Mouse (Mus musculus) naive thymus-derived CD4-positive, alpha-beta T cell, adult 2 months (primary cell): ENCODE data around the gene Wdr86.
A peak's percentile ranks its signal among the peaks of the same experiment; 100 is the strongest.
"Not testable (repeated sequence)": the region's sequence is repeated elsewhere in the genome, so short reads cannot be mapped to it uniquely, and the experiment has no call there.

Source experiments
- DNase-seq: peaks from one replicate; pipeline ENCODE4 v3.0.0-alpha.2; 2011; ENCODE audit warnings: low read depth

Wdr86 gene

DNA sequence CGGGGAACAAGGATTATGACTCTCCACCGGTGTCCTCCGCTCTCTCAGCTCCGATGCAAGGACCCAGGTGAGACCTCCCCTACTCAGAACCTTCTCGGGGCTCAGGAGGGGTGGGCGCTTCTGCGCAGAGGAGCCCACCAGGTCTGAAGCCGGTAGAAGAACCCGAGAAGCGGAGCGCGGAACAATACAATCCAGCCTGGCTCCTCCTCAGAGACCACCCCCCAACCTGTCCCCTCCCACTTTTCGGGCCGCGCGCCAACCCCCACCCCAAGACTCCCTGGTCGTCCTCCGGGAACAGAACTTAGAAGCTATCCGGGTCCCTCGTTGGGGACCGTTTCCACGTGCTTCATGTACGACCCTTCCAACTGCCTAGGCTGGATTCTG lies at the start of gene Wdr86:
TSS of gene Wdr86 (minus strand) at position 240 of the 384 bp plus-strand sequence.
- no peak for DNase-seq

DNA sequence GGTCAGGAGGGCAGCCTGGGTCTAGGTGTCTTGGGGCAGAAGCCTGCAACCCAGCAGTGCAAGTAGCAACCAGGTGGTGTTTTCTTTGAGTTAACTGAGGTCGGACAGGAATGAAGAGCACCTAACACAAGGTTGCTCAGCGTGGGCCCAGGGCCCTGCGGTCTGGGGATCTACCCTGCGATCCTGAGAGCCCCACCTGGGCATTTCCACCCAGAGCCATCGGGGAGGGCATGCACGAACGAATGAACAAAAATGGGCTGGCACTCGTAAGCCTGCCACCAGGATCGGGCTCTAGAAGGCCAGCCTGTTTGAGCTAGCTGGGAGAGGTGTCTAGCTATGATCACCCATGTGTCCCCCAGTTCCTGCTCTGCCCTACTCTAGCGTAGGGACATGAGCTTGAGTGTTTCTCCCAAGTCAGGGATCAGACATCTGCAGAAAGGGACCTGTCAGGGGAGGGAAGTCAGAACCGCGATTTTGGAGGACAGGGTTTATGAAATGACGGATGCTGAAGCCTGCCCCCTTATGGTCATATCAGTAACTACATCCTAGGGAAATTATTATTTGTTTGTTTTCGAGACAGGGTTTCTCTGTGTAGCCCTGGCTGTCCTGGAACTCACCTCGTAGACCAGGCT lies 49.5 kb upstream of the Wdr86 start:
- peak; percentile 80 for DNase-seq

- no peak for DNase-seq
Observed at GRCm38 (mm10) chr5:24779321-24779720, 48.8 kb upstream of the Wdr86 start.

- no peak for DNase-seq
Observed at GRCm38 (mm10) chr5:24778843-24779140, 48.3 kb upstream of the Wdr86 start.

GRCm38 (mm10) chr5:24778082-24778842 lies 47.7 kb upstream of the Wdr86 start:
- no peak for DNase-seq

DNA sequence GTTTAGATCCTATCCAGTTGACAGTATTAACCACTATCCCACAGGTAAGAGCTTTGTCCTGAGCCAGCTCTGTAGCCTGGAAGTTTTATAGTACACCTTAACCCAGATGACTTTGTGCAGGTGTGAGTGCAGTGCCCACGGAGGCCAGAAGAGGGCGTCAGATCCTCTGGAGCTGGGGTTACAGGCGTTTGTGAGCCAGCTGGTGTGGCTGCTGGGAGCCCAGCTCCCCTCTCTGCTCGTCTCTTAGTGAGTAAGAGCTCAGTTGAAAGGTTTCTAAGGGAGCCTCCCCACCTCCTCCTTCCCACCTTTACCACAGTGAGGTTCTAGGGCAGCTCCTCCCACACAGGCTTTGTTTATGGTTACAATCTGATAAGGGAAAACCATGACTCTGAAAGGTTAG lies 46.2 kb upstream of the Wdr86 start:
- DNase-seq = peak; percentile 66

DNA sequence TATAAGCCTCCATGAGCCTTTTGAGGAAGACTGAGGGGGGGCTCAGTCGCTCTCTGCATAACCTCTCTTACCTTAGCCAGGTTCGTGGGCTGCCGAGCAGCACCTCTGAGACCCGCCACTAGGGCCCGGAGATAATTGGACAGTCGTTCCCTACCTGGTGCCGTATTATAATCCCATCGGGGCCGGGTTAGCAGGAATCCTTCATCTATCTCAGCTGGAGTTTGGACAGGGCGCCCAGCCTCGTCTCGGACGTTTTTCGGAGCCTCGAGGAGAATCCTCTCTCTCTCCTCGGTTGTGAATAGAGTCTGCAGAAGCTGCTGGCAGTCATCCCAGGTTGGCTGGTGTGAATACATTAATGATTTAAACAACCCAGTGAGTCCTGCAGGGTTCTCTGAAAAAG lies 44.0 kb upstream of the Wdr86 start:
- DNase-seq = not testable (repeated sequence)

DNA sequence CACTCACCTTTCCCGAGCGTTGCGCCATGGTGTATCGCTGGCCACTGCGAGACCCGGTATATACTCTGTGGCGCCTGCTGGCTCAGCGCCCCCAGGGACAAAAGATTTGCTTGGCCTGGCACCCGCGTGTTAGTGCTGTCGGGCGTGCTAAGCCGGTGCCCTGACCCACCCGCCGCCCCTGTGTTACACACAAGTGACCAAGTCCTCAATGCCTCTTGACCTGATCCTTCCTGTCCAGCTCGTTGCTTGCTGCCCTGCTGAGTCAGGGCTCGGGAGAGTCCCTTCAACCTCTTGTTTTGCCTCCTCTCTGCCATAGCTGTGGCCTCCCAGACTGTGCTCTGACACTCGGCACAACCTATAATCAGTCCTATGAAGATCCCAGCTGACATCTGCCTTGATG lies 27.3 kb upstream of the Wdr86 start, which contains the start of gene Crygn:
TSS of gene Crygn (minus strand) at position 193 of the 400 bp plus-strand sequence.
- DNase-seq = no peak

DNA sequence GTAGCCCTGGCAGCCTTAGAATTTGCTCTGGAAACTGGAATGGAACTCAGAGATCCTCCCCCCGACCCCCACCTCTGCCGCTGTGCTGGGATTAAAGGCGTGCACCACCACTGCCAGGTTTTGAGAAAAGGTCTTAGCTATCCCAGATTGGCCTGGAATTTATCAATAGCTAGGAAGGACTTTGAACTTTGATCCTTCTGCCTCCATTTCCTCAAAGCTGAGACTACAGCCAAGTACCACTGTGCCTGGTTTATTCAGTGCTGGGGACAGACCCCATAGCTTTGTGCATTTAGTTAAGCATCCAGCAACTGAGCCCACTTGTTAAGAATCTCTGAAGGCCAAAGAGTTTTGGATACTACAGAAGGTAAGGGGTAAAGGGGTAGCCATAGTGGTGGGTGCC lies 26.4 kb upstream of the Wdr86 start:
- no peak for DNase-seq

GRCm38 (mm10) chr5:24752175-24752498 lies 21.6 kb upstream of the Wdr86 start:
- DNase-seq = no peak

DNA sequence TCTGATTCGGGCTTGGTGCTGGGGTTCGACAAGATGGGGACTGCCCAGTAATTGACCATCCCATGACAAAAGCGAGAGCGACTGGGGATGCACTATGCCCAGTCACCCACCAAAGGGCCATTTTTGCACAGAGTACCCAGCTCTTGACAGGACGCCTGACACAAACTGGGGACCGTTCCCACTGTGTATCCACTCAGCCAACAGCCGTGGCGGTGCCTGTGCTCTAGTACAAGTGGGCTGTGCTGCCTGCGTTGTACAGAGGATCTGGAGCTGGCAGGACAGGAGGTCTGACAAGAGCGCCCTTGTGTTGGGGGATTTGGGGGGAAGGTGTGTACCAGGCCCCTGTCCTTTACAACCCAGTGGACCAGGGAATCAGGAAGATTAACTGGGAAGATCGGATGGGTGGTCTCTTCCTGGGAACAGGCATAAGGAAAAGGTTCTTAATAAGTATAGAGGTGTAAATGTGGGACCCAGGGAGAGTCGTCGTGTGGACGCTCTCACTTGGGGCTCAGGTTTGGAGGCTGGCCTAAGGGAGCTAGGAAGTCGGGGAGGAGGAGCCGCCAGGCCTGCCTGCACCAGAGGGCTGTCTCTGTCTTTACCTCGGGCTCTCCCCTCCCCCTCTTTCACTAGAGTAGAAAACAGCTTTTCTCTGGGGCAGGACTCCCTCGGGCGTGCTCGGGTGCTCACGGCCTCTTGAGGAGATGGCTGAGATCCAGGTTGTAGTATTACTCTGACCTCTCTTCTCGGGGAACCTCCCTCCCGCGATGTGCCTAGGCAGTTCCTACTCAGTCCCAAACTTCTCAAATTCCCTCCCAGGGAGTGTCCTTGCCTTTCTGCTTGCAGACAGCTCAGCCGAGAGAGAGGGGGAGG lies 21.0 kb upstream of the Wdr86 start:
- peak; percentile 82 for DNase-seq

GRCm38 (mm10) chr5:24750321-24751304 lies 20.1 kb upstream of the Wdr86 start:
- peak; percentile 96 for DNase-seq

DNA sequence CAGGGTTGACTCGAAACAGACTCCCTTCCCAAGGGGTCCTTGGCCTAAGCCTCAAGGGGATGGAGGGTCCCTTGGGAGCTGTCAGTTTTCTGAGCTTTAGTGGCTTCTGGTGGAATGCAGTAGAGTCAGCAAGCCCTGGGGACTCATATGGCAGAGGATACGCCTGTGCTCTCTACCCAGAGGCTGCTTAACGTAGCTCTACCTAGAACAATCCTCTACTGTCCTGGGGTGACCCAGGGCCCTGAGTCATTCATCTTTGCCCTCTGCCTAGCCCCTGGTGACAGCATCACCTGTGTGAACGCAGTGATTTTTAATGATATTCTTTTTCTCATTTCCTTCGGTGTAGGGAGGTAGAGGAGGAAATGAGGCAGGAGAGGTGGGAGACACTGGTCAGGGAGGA lies 19.2 kb upstream of the Wdr86 start:
- no peak for DNase-seq

DNA sequence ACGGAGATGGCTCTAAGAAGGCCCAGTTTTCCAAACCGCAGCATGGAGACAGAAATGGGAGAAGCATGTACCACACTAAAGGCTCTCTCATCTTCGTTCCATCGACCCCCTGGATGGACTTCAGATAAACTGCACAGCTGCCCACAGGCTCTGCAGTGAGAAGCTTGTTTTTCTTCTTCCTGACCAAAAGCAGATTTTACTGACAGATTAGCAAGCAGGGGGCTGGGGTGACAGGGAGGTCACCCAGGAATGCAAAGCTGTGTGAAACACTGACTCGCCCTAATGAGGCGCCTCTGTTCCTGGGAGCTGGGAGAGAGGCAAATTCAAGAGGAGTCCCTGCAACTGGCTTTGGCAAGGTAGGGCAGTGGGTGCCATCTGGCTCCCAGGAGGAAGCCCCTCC lies 17.0 kb upstream of the Wdr86 start:
- DNase-seq = no peak

- DNase-seq = no peak
Observed at GRCm38 (mm10) chr5:24743956-24744355, 13.4 kb upstream of the Wdr86 start.

DNA sequence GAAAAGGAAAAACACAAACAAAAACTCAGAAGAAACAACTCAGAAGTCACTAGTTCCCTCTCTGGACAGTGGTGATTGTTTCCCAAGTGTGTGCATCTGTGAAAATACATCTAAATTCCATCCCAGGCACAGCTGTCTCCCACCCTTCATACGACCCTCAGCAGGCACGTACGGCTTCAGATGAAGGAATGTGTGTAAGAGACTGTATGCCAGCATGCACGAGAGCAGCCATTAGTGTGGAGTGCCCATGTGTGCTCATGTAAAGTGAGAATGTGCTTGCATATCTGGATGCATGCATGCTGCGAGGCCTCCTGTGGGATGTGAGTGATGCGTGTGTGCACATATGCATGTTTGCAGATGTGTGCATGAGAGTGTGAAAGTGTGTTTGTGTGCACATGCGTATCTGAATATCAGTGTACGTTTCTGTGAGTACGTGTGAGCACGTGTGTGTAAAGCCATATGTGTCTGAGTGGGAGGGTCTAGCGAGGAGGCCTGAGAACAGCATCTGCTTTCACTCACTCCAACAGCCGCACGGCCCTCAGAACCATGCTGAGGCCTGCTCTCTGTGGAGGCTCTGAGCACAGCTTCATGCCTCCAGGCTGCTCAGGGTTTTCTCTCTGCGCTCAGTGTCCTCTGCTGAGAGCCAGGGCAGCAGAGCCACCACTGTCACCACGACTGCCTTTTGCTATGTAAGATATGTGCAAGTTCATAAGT lies 10.8 kb upstream of the Wdr86 start:
- DNase-seq = no peak

DNA sequence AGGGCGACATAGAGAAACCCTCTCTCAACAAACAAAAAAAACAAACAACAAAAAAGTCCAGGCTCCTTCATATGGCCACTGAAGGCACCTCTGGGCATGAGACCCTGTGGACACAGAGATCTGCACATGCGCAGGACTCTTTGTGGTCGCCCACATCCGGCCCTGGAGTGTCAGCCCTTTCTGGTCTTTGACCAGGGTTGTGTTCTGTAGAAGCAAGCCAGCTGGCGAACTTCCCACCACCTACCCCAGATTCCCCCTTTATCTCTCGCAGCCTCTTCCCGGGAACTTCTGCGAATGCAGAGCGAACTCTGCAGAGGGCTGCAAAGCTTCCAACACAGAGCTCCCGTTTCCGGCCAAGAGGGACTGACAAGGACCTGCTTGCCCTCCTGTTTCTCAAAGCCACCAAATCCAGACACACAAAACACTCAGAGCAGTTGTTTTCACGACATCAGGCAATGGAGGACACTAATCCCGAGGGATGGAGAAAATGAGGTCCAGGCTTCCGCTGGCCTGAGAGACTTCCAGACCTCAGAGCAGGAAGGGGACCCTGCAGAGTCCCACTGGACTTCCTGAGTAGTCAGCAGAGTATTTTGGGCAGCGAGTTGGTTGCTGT lies 8.7 kb upstream of the Wdr86 start:
- peak; percentile 51 for DNase-seq

DNA sequence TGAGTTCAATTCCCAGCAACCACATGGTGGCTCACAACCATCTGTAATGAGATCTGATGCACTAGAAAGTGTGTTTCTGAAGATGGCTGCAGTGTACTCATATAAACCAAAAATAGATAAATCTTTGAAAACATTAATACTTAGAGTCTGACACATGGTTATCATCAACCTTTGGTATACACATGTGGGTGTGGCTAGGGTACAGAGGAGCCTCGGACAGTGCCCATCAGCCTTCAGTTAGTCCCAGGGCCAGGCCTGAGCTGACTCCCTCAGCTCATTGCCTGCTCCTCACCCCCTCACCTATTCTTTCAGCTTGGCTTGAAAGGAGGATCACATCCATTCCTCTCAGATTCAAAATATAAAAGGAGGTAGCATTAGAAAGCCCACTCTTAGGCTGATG lies 8.0 kb upstream of the Wdr86 start:
- no peak for DNase-seq

GRCm38 (mm10) chr5:24737595-24737994 lies 7.1 kb upstream of the Wdr86 start:
- DNase-seq = no peak

DNA sequence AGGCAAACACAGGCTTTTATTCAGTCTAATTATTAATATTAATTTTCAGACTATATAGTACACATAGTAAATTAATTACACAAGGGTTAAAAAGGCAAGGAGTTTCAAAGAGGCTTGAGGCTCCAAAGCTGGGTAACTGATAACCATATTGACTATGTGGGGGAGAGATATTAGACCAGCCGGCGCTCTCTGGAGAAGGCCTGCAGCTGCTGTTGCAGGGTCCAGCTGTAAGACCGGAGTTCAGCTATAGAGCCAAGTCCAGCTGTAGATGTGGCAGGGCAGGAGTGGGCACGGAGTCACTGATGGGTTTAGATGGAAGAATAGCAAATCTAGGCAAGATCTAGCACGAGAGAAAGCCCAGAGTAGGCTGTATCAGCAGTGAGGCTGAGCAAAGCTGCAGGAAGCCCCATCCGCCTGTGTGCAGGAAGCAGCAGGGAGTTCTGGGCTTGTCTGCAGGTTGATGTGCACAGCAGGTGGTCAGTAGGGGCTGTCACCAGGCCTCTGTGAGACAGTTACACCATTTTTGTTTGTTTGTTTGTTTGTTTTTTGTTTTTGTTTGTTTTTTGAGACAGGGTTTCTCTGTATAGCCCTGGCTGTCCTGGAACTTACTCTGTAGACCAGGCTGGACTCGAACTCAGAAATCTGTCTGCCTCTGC lies 3.4 kb upstream of the Wdr86 start:
- no peak for DNase-seq
